Mouse (Mus musculus) midbrain, embryonic 10.5 days (tissue): Measurements from ENCODE around the gene Irf2. TPM values are rescaled to one million over a fixed set of nuclear protein-coding genes. Genes with fewer than 3 reads are reported as not detected.

Source experiments
- DNase-seq: peaks from one replicate; pipeline ENCODE4 v3.0.0-alpha.2; 2017; ENCODE audit warnings: low spot score
- H3K27ac ChIP-seq: fragments of 300-500 bp; sonication (generic); replicated peaks from 2 replicates; pipeline ENCODE4 v1.5.1; 2016; ENCODE audit warnings: mild to moderate bottlenecking
- H3K27me3 ChIP-seq: fragments of 300-500 bp; sonication (generic); 2 replicates; pipeline ENCODE4 v1.6.1; 2016; ENCODE audit warnings: low read depth, mild to moderate bottlenecking; ENCODE audit not compliant: poor library complexity, severe bottlenecking
- H3K36me3 ChIP-seq: fragments of 300-500 bp; sonication (generic); 2 replicates; pipeline ENCODE4 v1.6.1; 2016; ENCODE audit warnings: mild to moderate bottlenecking, moderate library complexity
- H3K4me1 ChIP-seq: fragments of 300-500 bp; sonication (generic); 2 replicates; pipeline ENCODE4 v1.6.1; 2016
- H3K4me3 ChIP-seq: fragments of 300-500 bp; sonication (generic); 2 replicates; pipeline ENCODE4 v1.5.1; 2016; ENCODE audit warnings: mild to moderate bottlenecking, moderate library complexity
- H3K9me3 ChIP-seq: fragments of 300-500 bp; sonication (generic); replicated peaks from 2 replicates; pipeline ENCODE4 v1.6.1; 2016; ENCODE audit warnings: mild to moderate bottlenecking
- WGBS: fragments of 180-500 bp; shearing (Covaris S2); methylation state at CpG from one replicate; pipeline ENCODE4 v1.1.7; 2016; 5-methylcytosine and 5-hydroxymethylcytosine counted together
- polyA plus RNA-seq: library from polyadenylated mRNA; unstranded; fragments of >200 nt; fragmentation: Nextera tagmentation; extraction: Ambion mirVana; gene quantifications from 2 replicates; pipeline ENCODE4 v1.2.1, GENCODE M21; 2016

Gene Irf2
- polyA plus RNA-seq, 1 experiment from 2014 or later, result 7.4 TPM

DNA sequence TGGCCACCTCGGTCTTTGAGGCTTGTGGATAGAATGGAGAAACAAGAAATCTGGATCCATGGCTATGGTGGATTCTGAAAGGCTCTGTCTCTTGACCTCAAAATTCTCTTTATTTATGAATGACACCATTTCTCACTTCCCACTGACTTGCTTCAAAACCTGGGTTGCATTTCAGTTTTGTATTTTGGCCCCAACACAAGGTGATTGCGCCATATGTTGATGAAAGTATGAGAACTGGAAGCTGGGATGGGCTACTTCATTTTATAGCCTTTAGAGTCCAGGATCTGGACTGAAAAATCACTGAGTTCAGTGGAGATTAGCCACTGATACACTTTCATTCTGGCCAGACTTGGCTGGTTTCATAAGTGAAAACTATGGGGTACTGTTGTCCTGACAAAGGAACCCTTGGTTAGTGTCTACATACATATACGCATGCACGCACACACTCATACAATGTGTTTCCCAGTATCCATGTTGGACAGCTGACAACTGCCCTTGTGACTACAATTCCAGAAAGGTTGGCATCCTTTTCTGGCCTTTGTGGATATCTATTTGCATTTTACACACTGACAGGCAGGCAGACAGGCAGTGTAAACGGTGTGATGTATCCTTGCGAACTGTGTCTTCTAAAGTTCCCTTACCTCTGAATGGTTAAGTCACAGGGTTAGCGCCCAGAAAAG is 89.3 kb downstream of the Irf2 start:
- H3K27ac ChIP-seq, result no peak overlapping the region
- H3K4me1 ChIP-seq, result 0 out of 2 replicates have a peak, but pooled peaks cover 3% of the 10 kb centered on the region
- H3K36me3 ChIP-seq, result peaks cover 5% of the 10 kb centered on the region; the same call in 1 of the 2 replicates
- DNase-seq, result no peak
- no peak overlapping the region for H3K4me3 ChIP-seq
- H3K27me3 ChIP-seq, result no peaks in the 10 kb centered on the region
- 93% methylated on average over 7 of the region's 7 CpGs for WGBS
- H3K9me3 ChIP-seq, result no peaks in the 10 kb centered on the region

DNA sequence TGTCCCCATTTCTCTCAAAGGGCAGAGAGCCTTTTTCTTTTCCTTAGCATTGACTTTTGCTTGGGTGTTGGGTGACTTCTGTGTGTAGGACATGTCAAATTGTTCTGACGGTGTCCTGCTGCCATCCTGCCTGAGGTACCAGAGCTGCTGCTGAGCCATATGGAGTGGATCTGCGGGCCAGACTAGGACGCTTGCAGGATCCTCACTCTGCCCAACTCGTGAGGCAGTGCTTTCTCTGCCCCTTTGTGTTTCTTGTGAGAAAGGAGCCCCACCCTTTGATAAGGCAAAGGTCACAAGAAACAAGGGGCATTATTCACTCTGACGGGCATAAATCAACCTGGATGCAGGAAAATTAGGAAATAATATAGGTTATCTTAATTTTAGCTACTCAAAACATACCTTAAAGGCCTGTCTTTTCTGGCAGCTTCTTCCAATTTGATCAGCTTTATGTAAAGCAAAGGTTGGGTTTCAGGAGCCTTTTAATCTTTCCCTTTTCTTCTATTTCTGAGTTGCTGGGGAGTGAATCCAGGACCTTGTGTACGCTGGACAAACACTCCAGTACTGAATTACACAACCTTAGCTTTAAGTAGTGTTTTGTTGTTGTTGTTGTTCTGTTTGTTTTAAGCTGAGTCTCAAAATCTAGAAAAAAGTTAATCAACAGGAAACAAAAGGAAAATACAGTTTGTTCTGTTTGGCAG is 90.0 kb downstream of the Irf2 start:
- no peaks in the 10 kb centered on the region for H3K27me3 ChIP-seq
- H3K27ac ChIP-seq, result no peak overlapping the region
- WGBS, result 71% methylated on average over 6 of the region's 6 CpGs
- H3K36me3 ChIP-seq, result no peaks in the 10 kb centered on the region
- no peaks in the 10 kb centered on the region for H3K9me3 ChIP-seq
- H3K4me3 ChIP-seq, result no peak overlapping the region
- 0 out of 2 replicates have a peak, but pooled peaks cover 3% of the 10 kb centered on the region for H3K4me1 ChIP-seq
- DNase-seq, result no peak

DNA sequence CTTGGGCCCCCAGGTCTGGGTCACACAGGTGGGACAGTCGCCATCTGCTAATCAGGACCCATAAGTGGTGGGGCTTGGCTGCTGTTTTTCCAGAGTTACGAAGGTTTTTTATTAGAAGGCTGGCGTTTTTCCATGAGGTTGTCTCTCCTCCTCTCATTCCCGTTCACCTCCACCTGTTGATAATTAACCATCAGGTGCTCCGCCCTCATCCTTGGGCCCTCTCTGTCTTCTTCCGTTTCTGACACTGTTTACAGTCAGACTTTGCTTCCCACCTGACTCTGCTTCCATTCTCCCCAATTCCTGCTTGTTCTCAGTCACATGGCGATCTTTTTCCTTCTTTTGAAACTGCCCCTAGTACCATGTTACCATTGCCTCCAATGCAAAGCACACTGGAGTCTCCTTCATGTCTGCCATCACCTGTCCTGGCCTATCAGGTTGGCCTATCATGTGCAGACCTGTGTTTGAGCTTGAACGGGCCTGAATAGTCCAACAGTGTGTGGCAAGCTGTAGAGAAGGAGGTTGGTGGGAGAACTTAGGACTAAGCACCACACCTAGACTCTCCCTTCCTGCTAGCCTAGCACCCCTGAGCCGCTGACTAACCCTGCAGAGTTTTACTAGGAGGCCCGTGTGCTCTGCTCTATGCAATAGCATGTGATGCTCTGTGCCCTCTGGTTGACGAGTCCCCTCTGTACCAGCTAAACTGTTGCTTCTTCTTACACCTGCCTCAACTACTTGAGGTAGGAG is 90.8 kb downstream of the Irf2 start:
- 90% methylated on average over 11 of the region's 11 CpGs for WGBS
- no peaks in the 10 kb centered on the region for H3K9me3 ChIP-seq
- H3K4me1 ChIP-seq, result 0 out of 2 replicates have a peak, but pooled peaks cover 3% of the 10 kb centered on the region
- H3K27me3 ChIP-seq, result no peaks in the 10 kb centered on the region
- H3K27ac ChIP-seq, result no peak overlapping the region
- DNase-seq, result no peak
- no peak overlapping the region for H3K4me3 ChIP-seq
- no peaks in the 10 kb centered on the region for H3K36me3 ChIP-seq

DNA sequence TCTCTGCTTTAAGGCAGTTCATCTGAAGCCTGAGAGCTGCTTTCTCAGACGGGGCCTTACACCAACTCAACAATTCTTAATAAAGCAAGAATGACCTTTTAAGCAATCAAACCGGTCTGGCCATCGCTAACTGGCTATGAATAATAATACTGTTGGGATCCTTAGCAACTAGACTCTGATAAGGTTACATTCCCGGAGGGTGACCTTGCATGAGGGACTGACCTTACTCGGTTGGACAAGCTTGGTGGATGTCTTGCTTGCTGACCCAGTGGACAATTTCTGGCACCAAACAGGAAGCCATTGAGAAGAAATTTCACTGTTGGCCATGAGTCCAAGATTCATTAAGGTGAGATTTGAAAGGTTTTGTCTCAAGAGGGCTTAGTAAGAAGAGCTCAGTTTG is 92.4 kb downstream of the Irf2 start:
- H3K27me3 ChIP-seq, result no peaks in the 10 kb centered on the region
- no peak overlapping the region for H3K27ac ChIP-seq
- no peaks in the 10 kb centered on the region for H3K9me3 ChIP-seq
- 93% methylated on average over 5 of the region's 5 CpGs for WGBS
- no peaks in the 10 kb centered on the region for H3K36me3 ChIP-seq
- 0 out of 2 replicates have a peak, but pooled peaks cover 3% of the 10 kb centered on the region for H3K4me1 ChIP-seq
- no peak overlapping the region for H3K4me3 ChIP-seq
- DNase-seq, result no peak

DNA sequence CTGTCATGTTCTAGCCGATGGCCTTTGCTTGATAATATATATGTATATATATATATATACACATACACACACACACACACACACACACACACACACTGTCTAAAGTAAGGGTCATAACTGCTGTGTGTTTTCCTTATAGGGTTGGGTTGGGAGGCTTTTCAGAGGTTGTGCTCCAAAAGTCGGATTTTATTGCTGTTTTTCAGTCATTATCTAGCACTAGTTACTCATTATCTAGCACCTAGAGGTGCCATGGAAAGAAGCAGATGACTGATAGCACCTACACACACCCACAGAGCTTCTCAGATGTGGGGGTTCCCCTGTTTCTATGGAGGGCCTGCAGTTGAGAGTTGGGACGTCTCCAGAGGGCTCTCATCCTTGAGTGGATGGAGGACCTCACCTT is 92.9 kb downstream of the Irf2 start:
- Histone ChIP-seq H3K4me1 (0 out of 2 replicates have a peak, but pooled peaks cover 3% of the 10 kb centered on the region), H3K9me3 (no peaks in the 10 kb centered on the region), H3K36me3 (no peaks in the 10 kb centered on the region), H3K27ac (no peak overlapping the region), H3K4me3 (no peak overlapping the region), H3K27me3 (no peaks in the 10 kb centered on the region)
- DNase-seq, result no peak
- 89% methylated on average over 3 of the region's 3 CpGs for WGBS

DNA sequence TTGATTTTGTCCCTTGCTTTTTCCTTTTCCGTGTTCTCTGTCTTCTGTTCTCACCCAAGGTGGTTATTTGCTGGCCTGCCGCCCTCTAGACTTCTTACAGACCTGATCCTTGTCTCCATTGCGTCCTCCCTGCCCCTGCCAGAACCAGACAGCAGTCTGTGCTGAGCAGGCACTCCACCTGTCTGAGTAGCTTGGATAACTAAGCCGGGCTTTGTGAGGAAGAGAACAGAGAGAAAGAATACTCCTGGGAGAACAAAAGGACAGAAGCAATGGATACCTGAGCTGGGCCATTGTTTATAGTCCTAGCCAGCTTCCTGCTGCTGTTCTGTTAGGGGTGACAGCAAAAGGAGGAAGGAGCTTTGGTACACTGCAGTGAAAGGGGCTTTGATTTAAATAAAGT is 94.2 kb downstream of the Irf2 start:
- no peak overlapping the region for H3K4me3 ChIP-seq
- 0 out of 2 replicates have a peak, but pooled peaks cover 3% of the 10 kb centered on the region for H3K4me1 ChIP-seq
- 58% methylated on average over 4 of the region's 4 CpGs for WGBS
- no peaks in the 10 kb centered on the region for H3K27me3 ChIP-seq
- peaks cover 9% of the 10 kb centered on the region for H3K36me3 ChIP-seq
- DNase-seq, result no peak
- no peak overlapping the region for H3K27ac ChIP-seq
- H3K9me3 ChIP-seq, result no peaks in the 10 kb centered on the region

DNA sequence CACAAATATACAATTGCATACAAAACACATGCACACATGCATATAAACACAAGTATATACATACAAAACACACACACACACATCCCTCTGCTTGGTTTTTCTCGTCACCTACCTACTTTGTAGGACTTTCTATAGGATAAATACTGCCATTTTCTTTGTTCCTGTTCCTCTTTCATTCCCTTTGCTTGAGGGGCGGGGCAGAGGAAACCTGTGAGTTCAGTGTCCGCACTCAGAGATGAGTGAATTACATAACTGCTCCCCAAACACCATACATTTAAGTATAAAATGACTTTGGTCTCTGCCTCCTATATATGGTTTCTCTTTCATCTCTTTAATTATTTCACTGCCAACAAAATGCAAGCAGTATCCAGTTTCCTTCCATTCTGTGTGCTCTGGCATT is 94.9 kb downstream of the Irf2 start:
- H3K27ac ChIP-seq, result no peak overlapping the region
- H3K27me3 ChIP-seq, result no peaks in the 10 kb centered on the region
- no peak overlapping the region for H3K4me3 ChIP-seq
- no peaks in the 10 kb centered on the region for H3K9me3 ChIP-seq
- 88% methylated on average over 3 of the region's 3 CpGs for WGBS
- no peak for DNase-seq
- H3K36me3 ChIP-seq, result peaks cover 16% of the 10 kb centered on the region
- 0 out of 2 replicates have a peak, but pooled peaks cover 3% of the 10 kb centered on the region for H3K4me1 ChIP-seq

DNA sequence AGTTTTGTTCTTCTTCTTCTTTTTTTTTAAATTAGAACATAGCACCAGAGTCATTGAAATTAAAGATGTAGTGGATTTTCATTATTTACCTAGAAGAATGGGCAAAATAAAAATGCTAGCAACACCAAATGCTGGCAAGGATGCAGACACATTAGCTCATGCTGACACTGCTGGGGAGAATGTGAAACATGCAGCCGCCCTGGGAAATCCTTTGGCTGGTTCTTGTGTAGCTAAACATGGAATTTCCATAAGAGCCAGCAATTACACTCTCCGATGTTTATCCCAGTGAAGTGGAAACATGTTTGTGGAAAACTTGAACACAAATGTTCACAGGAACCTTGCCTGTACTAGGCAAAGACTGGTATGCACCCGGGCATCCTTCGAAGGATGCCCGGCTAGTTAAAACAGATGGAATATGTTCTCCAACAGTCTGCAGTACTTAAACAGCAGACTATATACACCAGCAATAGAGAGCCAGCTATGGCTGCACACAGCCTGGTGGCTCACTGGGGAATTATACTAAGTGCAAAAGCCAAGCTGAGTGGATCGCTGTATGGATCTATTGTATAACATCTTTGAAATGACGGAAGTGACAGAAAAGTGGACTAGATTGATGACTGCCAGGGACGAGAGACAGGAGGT is 96.6 kb downstream of the Irf2 start:
- Histone ChIP-seq H3K27me3 (no peaks in the 10 kb centered on the region), H3K27ac (no peak overlapping the region), H3K4me3 (no peak overlapping the region), H3K4me1 (0 out of 2 replicates have a peak, but pooled peaks cover 3% of the 10 kb centered on the region), H3K9me3 (no peaks in the 10 kb centered on the region), H3K36me3 (peaks cover 25% of the 10 kb centered on the region)
- no peak for DNase-seq
- WGBS, result 94% methylated on average over 8 of the region's 8 CpGs

DNA sequence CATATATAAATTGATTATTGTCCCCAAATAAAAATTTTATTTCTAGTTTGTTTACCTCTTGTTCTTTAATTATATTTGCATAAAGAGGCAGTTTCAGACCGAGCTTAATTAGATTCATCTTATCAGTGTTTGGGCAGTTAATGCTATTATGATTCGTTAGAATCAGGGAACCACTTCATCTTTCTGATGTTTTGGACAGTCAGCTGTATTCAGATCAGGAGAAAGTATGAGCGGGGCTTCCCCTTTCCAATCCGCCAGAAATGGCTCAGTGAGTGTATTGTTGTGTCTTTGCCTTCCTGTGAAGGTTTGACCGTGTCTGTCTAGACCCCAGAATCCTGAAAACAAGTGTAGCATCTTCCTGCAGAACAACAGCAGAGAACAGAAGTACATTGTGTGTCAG is 97.4 kb downstream of the Irf2 start:
- 0 out of 2 replicates have a peak, but pooled peaks cover 3% of the 10 kb centered on the region for H3K4me1 ChIP-seq
- peaks cover 29% of the 10 kb centered on the region for H3K36me3 ChIP-seq
- no peak overlapping the region for H3K27ac ChIP-seq
- H3K27me3 ChIP-seq, result no peaks in the 10 kb centered on the region
- no peak for DNase-seq
- WGBS, result 85% methylated on average over 5 of the region's 5 CpGs
- no peak overlapping the region for H3K4me3 ChIP-seq
- no peaks in the 10 kb centered on the region for H3K9me3 ChIP-seq

DNA sequence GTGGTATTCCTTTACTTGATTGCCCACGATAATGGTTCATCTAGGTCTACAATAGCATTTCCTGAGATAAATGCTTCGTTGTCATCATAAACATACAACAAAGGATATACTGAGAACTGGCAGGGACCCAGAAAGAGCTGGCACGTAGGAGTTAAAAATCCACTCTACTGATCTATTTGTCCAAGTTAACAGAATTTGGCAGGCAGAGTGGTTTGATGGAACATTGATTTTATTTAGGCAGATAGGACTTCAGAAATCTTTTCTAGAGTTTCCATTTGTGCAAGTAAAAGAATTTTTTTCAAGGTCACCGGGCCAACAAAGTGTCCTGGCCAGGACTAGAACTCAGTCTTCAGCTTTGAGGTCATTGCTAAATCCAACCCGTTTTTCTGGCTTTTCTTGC is 98.5 kb downstream of the Irf2 start:
- Histone ChIP-seq H3K36me3 (peaks cover 29% of the 10 kb centered on the region), H3K27me3 (no peaks in the 10 kb centered on the region), H3K9me3 (no peaks in the 10 kb centered on the region), H3K4me3 (no peak overlapping the region), H3K4me1 (0 out of 2 replicates have a peak, but pooled peaks cover 3% of the 10 kb centered on the region), H3K27ac (no peak overlapping the region)
- 86% methylated on average over 5 of the region's 5 CpGs for WGBS
- DNase-seq, result no peak

DNA sequence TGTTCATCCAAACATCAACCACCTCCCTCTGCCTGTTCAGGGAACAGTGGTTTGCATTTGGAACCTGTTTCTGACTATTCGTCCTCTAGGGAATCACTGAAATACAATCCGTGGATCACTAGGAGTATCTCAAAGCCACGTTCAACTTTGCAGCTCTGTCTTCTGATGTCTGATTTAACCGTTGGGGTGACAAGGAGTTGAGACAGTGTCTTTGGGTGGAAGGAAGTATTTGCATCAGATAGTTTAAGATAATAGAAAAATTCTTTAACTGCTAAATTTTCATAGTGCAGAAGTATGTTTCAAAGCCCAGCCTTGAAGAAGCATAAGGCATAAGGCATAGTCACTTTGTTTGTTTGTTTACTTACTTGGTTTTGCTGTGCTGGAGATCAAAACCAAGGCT is 100.9 kb downstream of the Irf2 start:
- H3K27ac ChIP-seq, result no peak overlapping the region
- no peaks in the 10 kb centered on the region for H3K9me3 ChIP-seq
- no peaks in the 10 kb centered on the region for H3K27me3 ChIP-seq
- no peaks in the 10 kb centered on the region for H3K4me1 ChIP-seq
- DNase-seq, result no peak
- WGBS, result 92% methylated on average over 4 of the region's 4 CpGs
- H3K4me3 ChIP-seq, result no peak overlapping the region
- H3K36me3 ChIP-seq, result peaks cover 29% of the 10 kb centered on the region

DNA sequence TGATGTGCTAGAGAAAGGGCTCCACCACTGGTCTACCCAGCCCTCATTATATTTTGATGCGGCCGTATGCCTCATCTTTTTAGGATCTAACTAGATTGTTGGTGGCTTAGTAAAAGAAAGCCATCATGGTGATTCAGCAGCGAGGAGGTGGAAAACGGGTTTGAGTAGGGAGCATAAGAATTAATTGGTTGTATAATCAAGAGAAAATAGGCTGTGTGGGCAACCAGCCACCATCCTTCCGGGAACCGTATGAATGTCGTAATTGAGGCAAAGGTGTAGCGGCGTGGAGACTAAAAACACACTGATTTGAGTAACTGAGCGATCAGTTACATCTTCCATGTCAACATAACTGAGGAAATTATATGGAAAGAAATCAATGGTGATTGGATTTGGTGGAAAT is 101.3 kb downstream of the Irf2 start:
- H3K9me3 ChIP-seq, result no peaks in the 10 kb centered on the region
- H3K4me1 ChIP-seq, result no peaks in the 10 kb centered on the region
- no peak overlapping the region for H3K27ac ChIP-seq
- DNase-seq, result no peak
- 94% methylated on average over 10 of the region's 10 CpGs for WGBS
- H3K4me3 ChIP-seq, result no peak overlapping the region
- H3K27me3 ChIP-seq, result no peaks in the 10 kb centered on the region
- H3K36me3 ChIP-seq, result peaks cover 32% of the 10 kb centered on the region
